Mouse (Mus musculus) megakaryocyte, adult 5-6 weeks (primary cell): ENCODE data around the gene Myocos. TPM values are rescaled to one million over a fixed set of nuclear protein-coding genes. Genes with fewer than 3 reads are reported as not detected.

Experiments used
- ATAC-seq: 2 replicates; pipeline ENCODE4 v1.8.0; 2016; ENCODE audit warnings: mild to moderate bottlenecking, inconsistent platforms; ENCODE audit not compliant: poor library complexity, severe bottlenecking
- total RNA-seq, 2 experiments: library from RNA; stranded (forward) in 1 of 2; stranded (reverse) in 1 of 2; fragments of 153-499, 151-499 nt in 1 of 2; fragments of 221-1000, 200-1000 nt in 1 of 2; gene quantifications; 2 replicates each; pipeline versions ENCODE4 v1.2.3 to v1.2.4; 2015 to 2017

The Myocos gene
- total RNA-seq, 2 experiments from 2014 or later = not detected

DNA sequence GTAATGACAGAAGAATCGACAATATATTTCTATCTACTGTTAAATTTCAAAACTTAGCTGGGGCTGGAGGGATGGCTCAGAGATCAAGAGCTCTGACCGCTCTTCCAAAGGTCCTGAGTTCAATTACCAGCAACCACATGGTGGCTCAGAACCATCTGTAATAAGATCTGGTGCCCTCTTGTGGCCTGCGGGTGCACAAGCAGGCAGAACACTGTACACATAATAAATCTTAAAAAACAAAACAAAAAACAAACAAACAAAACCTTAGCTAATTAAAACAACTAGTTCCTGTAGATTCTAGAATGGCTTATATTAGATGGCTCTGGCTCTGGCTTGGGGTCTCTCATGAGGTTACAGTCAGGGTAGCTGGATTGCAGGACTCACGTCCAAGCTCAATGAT is 37.5 kb downstream of the Myocos start:
- 0 out of 2 replicates have a peak, but pooled peaks have one; percentile 28 for ATAC-seq

DNA sequence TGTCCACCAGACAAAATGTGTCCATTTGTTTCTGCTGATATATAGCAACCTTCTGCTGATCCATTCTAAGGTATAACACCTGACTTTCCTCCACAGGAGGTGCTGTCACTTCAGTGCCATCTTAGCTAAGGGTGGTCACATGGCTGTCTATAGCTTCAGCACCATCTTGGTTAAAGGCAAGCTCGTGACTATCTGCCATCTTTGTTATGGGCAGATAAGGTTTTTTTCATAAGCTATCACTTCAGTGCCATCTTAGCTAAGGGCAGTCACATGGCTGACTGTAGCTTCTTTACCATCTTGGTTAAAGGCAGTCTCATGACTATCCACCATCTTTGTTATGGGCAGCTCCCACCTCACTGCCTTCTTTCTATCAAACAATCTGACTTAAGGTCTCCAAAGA is 42.5 kb downstream of the Myocos start:
- ATAC-seq = peak; percentile 57

DNA sequence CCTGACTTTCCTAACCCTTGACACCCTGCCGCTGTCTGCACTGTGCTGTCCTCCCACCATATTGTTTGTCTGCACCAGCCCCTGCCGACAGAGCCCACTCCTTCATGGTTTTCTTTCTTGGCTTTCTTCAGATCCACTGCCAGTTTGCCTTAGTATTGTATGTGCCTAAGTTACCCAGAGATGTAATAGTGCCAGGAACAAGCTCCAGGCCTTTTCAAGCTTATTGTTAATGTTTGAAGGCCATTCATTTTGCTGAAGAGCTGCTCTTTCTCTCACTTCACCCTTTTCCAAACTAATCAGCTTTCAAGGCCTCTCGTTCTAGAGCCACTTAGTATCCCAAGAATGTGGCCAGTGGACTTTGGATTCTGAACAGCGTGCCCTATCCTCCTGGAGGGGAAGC is 46.8 kb downstream of the Myocos start:
- ATAC-seq = no peak

DNA sequence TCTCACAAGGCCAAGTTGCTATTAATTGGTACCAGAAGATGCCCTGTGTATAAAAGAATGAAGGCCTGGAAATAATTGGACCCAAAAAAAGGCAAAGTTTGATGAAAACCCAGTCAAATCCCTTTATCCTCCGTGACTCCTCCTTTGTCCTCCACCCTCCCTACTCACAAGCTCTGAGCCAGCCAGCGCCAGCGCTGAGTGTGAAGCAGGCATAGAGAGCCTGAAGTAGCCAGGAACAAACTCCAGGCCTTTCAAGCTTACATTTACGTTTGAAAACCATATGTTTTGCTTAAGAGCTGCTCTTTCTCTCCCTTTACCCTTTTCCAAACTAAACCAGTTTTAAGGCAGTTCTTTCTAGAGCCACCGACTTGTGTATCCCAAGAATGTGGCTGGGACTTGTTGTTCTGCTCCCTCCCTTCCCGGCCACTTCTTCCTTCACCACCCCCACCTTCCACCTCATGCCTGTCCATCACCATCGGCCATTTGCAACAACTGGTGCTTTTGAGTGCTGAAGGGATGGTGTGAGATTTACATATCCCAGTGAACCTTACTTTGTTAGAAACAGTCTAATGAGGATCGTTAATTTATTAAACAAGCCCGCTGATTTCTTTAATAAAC is 48.3 kb downstream of the Myocos start:
- no peak for ATAC-seq

DNA sequence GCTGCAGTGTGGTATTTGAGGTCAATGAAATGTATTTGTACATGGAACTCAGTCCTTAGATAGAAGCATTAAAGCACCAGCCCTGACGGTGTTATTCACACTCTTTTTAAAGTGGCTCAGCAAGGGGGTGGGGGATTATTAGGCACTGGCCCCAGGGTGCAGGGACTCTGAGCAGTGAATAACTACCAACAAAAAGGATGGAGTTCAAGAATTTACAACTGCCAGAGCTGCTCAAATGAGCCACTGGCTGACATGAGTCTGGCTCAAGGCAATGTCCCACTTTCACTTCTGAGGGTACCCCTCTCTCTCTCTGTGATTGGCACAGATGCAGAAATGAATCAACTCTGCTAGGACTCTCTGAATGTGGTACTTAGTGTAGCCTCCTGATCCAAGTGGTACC is 49.9 kb downstream of the Myocos start:
- ATAC-seq = no peak

DNA sequence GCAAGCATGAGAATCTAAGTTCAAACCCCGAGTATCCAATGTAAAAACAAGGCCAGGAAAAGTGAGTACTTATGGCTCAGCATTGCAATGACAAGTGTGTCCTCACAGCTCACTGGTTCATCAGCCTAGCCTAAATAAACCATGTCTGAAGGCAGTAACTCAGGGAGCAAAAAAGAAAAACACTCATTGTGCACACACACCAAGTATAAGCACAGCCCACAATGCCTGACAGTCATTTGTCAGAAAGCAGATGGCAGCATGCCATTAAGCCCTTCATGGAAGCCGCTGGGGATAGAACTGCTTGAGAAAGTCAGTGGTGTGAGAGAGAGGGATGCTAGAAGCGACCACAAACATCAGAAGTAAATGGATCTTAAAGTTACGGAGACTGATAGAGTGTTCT is 56.7 kb downstream of the Myocos start:
- no peak for ATAC-seq

DNA sequence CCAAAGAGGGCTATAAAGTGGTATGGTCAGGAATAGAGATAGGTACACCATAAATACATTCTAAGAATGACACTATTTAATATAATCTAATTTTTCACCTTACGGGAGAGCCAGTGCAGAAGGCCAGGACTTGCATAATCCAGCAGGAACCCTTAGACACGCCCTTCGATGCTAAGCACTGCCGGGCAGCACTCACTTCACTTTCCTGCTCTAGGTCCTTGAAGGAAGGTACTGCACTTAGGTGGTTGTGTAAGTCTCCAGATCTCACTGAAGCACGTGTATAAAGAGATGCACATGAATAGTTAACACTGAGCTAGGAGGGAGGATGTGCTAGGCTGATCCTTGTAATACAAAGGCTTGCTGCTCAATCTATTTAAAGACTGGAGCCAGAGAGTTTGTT is 58.4 kb downstream of the Myocos start:
- ATAC-seq = no peak

DNA sequence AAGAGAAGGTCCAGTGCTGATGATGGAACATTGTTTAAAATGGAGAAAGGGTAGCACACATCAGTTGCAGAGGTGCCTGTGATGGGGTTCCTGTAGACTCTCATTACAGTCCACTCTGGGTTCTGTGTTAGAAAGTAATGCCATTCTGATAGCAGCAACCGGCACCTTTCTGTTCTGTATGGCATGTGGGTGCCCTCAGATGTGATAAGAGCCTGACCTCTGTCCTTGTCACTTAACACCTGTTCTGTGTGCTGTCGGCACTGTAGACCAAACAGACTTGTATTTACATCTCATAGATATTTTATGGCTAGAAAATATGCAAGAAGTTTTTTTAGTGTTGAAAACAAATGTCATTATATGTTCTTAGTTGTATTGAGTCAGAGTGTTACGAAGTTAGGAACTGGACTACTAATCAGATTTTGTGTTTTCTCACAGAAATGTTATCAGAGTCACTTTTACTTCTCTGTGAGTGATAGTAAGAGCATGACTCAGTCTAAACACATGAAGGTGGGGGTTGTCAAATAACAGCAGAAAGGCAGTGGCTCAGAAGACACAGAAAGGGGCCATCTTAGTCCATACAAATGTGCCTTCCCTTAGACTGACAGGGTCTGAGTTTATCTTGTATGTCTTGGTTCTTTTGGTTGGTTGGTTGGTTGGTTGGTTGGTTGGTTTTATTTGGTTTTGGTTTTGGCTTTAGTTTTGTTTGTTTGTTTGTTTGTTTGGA is 60.5 kb downstream of the Myocos start:
- ATAC-seq = no peak

Other genes with a start within 250 kb of the Myocos start
- gene Dnm3, start 180.2 kb downstream of the Myocos start, total RNA-seq (2015) = 0.14 TPM in 1 of 2 replicates, not detected in the other
- gene Dnm3, start 180.2 kb downstream of the Myocos start, total RNA-seq (2017) = 0.04 and 0.15 TPM in 2 replicates
- gene Mettl13, start 109.7 kb downstream of the Myocos start, total RNA-seq (2015) = 1.9 and 3.2 TPM in 2 replicates
- gene Mettl13, start 109.7 kb downstream of the Myocos start, total RNA-seq (2017) = 4.7 and 5.8 TPM in 2 replicates
- 78.4 and 90.1 TPM in 2 replicates for gene Vamp4, start 87.7 kb downstream of the Myocos start, total RNA-seq (2015)
- 43.3 and 43.5 TPM in 2 replicates for gene Vamp4, start 87.7 kb downstream of the Myocos start, total RNA-seq (2017)
- not detected in 2 replicates for gene Myoc, start 19.1 kb downstream of the Myocos start, total RNA-seq (2015)
- gene Myoc, start 19.1 kb downstream of the Myocos start, total RNA-seq (2017) = not detected in 2 replicates
- 175 and 178 TPM in 2 replicates for gene Prrc2c, start 82.3 kb upstream of the Myocos start, total RNA-seq (2015)
- 84.4 and 125 TPM in 2 replicates for gene Prrc2c, start 82.3 kb upstream of the Myocos start, total RNA-seq (2017)
- not detected in 2 replicates for gene Fmo4, start 155.8 kb upstream of the Myocos start, total RNA-seq (2015)
- gene Fmo4, start 155.8 kb upstream of the Myocos start, total RNA-seq (2017) = not detected in 2 replicates
- gene Fmo1, start 208.4 kb upstream of the Myocos start, total RNA-seq (2015) = not detected in 2 replicates
- 0.41 TPM in 1 of 2 replicates, not detected in the other for gene Fmo1, start 208.4 kb upstream of the Myocos start, total RNA-seq (2017)
- gene Fmo2, start 240.5 kb upstream of the Myocos start, total RNA-seq (2015) = 0.16 TPM in 1 of 2 replicates, not detected in the other
- not detected in 2 replicates for gene Fmo2, start 240.5 kb upstream of the Myocos start, total RNA-seq (2017)